Mouse (Mus musculus) regulatory T cell (primary cell): ENCODE results near the gene Abcc12.

Experiments used
- in situ Hi-C: fragments of 300-600 bp; cut with MboI, MseI; formaldehyde crosslinking; loops from one replicate; pipeline ENCODE4 v1.15.1; 2025; ENCODE audit warnings: high pct_unique_total_duplicates

The Abcc12 gene

GRCm38 (mm10) chr8:86514203-86514602, 66.3 kb downstream of the Abcc12 start:
- in situ Hi-C loops = no loop called here

GRCm38 (mm10) chr8:86512886-86513285, 67.6 kb downstream of the Abcc12 start:
- in situ Hi-C loops = no loop called here

- in situ Hi-C loops = no loop called here
These were observed 68.2 kb downstream of the Abcc12 start for GRCm38 (mm10) chr8:86512131-86512792.

- in situ Hi-C loops = no loop called here
These were observed 79.1 kb downstream of the Abcc12 start for GRCm38 (mm10) chr8:86501341-86501740.

GRCm38 (mm10) chr8:86495056-86495455, 85.4 kb downstream of the Abcc12 start:
- in situ Hi-C loops = no loop called here

- in situ Hi-C loops = no loop called here
These were observed 86.6 kb downstream of the Abcc12 start for GRCm38 (mm10) chr8:86493841-86494240.

- in situ Hi-C loops = no loop called here
These were observed 95.1 kb downstream of the Abcc12 start for GRCm38 (mm10) chr8:86485411-86485810.

- in situ Hi-C loops = no loop called here
These were observed 96.2 kb downstream of the Abcc12 start for GRCm38 (mm10) chr8:86484244-86484643.

GRCm38 (mm10) chr8:86482116-86482515, 98.4 kb downstream of the Abcc12 start:
- in situ Hi-C loops = no loop called here

- in situ Hi-C loops = no loop called here
These were observed 104.6 kb downstream of the Abcc12 start for GRCm38 (mm10) chr8:86475711-86476438.

- in situ Hi-C loops = no loop called here
These were observed 106.0 kb downstream of the Abcc12 start for GRCm38 (mm10) chr8:86474461-86474860.

- in situ Hi-C loops = no loop called here
These were observed 107.4 kb downstream of the Abcc12 start for GRCm38 (mm10) chr8:86473121-86473520.

- in situ Hi-C loops = no loop called here
These were observed 109.8 kb downstream of the Abcc12 start for GRCm38 (mm10) chr8:86470717-86471116.

GRCm38 (mm10) chr8:86463215-86463614, 117.3 kb downstream of the Abcc12 start:
- in situ Hi-C loops = no loop called here

GRCm38 (mm10) chr8:86460372-86460771, 120.1 kb downstream of the Abcc12 start:
- in situ Hi-C loops = no loop called here

- in situ Hi-C loops = no loop called here
These were observed 126.6 kb downstream of the Abcc12 start for GRCm38 (mm10) chr8:86453697-86454480.

GRCm38 (mm10) chr8:86449870-86450515, 130.5 kb downstream of the Abcc12 start:
- in situ Hi-C loops = no loop called here

GRCm38 (mm10) chr8:86445516-86445915, 135.0 kb downstream of the Abcc12 start:
- in situ Hi-C loops = no loop called here

- in situ Hi-C loops = no loop called here
These were observed 136.7 kb downstream of the Abcc12 start for GRCm38 (mm10) chr8:86443744-86444143.

- in situ Hi-C loops = no loop called here
These were observed 141.5 kb downstream of the Abcc12 start for GRCm38 (mm10) chr8:86438983-86439299.

- in situ Hi-C loops = no loop called here
These were observed 142.1 kb downstream of the Abcc12 start for GRCm38 (mm10) chr8:86438133-86438982.
